Mouse (Mus musculus): ENCODE measurements around the gene Ptprt. TPM values are rescaled to one million over a fixed set of nuclear protein-coding genes. Genes with fewer than 3 reads are reported as not detected.

The Ptprt gene
- polyA plus RNA-seq, 1 experiment from 2014 or later: 0.05 TPM

GRCm38 (mm10) chr2:161767528-161767927 lies 893.4 kb downstream of the Ptprt start:
- Histone ChIP-seq H3K27ac (ENCODE audit: low read length) (no peak overlapping the region), H3K9ac (ENCODE audit: low read depth, low read length) (no peak overlapping the region), H3K4me2 (ENCODE audit: low read depth, low read length) (no peak overlapping the region), H3K4me1 (ENCODE audit: control insufficient read depth, low read depth, low read length) (no peaks in the 10 kb centered on the region), H3K9me3 (replicated peaks; ENCODE audit: control insufficient read depth, low read length) (no peaks in the 10 kb centered on the region; the same call in 1 of the 2 replicates), H3K4me3 (ENCODE audit: low read depth, low read length) (no peak overlapping the region), H3K36me3 (ENCODE audit: control insufficient read depth, insufficient read depth) (no peaks in the 10 kb centered on the region), H3K27me3 (ENCODE audit: control insufficient read depth, insufficient read depth, low read depth, low read length) (no peaks in the 10 kb centered on the region)
- ATAC-seq (ENCODE audit: low read depth): no peak
- WGBS (ENCODE audit: insufficient replicate concordance): 58% methylated on average over 2 of the region's 2 CpGs

- Histone ChIP-seq H3K36me3 (ENCODE audit: control insufficient read depth, insufficient read depth) (no peaks in the 10 kb centered on the region), H3K27me3 (ENCODE audit: control insufficient read depth, insufficient read depth, low read depth, low read length) (no peaks in the 10 kb centered on the region), H3K4me3 (ENCODE audit: low read depth, low read length) (no peak overlapping the region), H3K4me2 (ENCODE audit: low read depth, low read length) (no peak overlapping the region), H3K9me3 (replicated peaks; ENCODE audit: control insufficient read depth, low read length) (no peaks in the 10 kb centered on the region), H3K9ac (ENCODE audit: low read depth, low read length) (no peak overlapping the region), H3K4me1 (ENCODE audit: control insufficient read depth, low read depth, low read length) (no peaks in the 10 kb centered on the region), H3K27ac (ENCODE audit: low read length) (no peak overlapping the region)
- ATAC-seq (ENCODE audit: low read depth): no peak
- 21% methylated on average over 4 of the region's 4 CpGs for WGBS (ENCODE audit: insufficient replicate concordance)
Observed at GRCm38 (mm10) chr2:161713024-161713423, 947.9 kb downstream of the Ptprt start.

GRCm38 (mm10) chr2:161709316-161709715 lies 951.6 kb downstream of the Ptprt start:
- no peaks in the 10 kb centered on the region for H3K4me1 ChIP-seq (ENCODE audit: control insufficient read depth, low read depth, low read length)
- H3K36me3 ChIP-seq (ENCODE audit: control insufficient read depth, insufficient read depth): no peaks in the 10 kb centered on the region
- H3K4me3 ChIP-seq (ENCODE audit: low read depth, low read length): no peak overlapping the region
- H3K9me3 ChIP-seq (replicated peaks; ENCODE audit: control insufficient read depth, low read length): no peaks in the 10 kb centered on the region
- H3K9ac ChIP-seq (ENCODE audit: low read depth, low read length): no peak overlapping the region
- no peaks in the 10 kb centered on the region for H3K27me3 ChIP-seq (ENCODE audit: control insufficient read depth, insufficient read depth, low read depth, low read length)
- 59% methylated on average over 5 of the region's 5 CpGs for WGBS (ENCODE audit: insufficient replicate concordance)
- no peak overlapping the region for H3K27ac ChIP-seq (ENCODE audit: low read length)
- no peak overlapping the region for H3K4me2 ChIP-seq (ENCODE audit: low read depth, low read length)
- no peak for ATAC-seq (ENCODE audit: low read depth)

GRCm38 (mm10) chr2:161706386-161706915 lies 954.5 kb downstream of the Ptprt start:
- H3K4me2 ChIP-seq (ENCODE audit: low read depth, low read length): no peak overlapping the region
- no peaks in the 10 kb centered on the region for H3K36me3 ChIP-seq (ENCODE audit: control insufficient read depth, insufficient read depth)
- H3K27ac ChIP-seq (ENCODE audit: low read length): no peak overlapping the region
- no peak for ATAC-seq (ENCODE audit: low read depth)
- no peaks in the 10 kb centered on the region for H3K27me3 ChIP-seq (ENCODE audit: control insufficient read depth, insufficient read depth, low read depth, low read length)
- H3K9me3 ChIP-seq (replicated peaks; ENCODE audit: control insufficient read depth, low read length): no peaks in the 10 kb centered on the region
- H3K4me1 ChIP-seq (ENCODE audit: control insufficient read depth, low read depth, low read length): no peaks in the 10 kb centered on the region
- WGBS (ENCODE audit: insufficient replicate concordance): 66% methylated on average over 7 of the region's 7 CpGs
- H3K9ac ChIP-seq (ENCODE audit: low read depth, low read length): no peak overlapping the region
- H3K4me3 ChIP-seq (ENCODE audit: low read depth, low read length): no peak overlapping the region

GRCm38 (mm10) chr2:161704811-161705210 lies 956.1 kb downstream of the Ptprt start:
- Histone ChIP-seq H3K4me1 (ENCODE audit: control insufficient read depth, low read depth, low read length) (no peaks in the 10 kb centered on the region), H3K9ac (ENCODE audit: low read depth, low read length) (no peak overlapping the region), H3K9me3 (replicated peaks; ENCODE audit: control insufficient read depth, low read length) (no peaks in the 10 kb centered on the region), H3K4me3 (ENCODE audit: low read depth, low read length) (no peak overlapping the region), H3K27me3 (ENCODE audit: control insufficient read depth, insufficient read depth, low read depth, low read length) (no peaks in the 10 kb centered on the region), H3K36me3 (ENCODE audit: control insufficient read depth, insufficient read depth) (no peaks in the 10 kb centered on the region), H3K4me2 (ENCODE audit: low read depth, low read length) (no peak overlapping the region), H3K27ac (ENCODE audit: low read length) (no peak overlapping the region)
- 48% methylated on average over 8 of the region's 8 CpGs for WGBS (ENCODE audit: insufficient replicate concordance)
- ATAC-seq (ENCODE audit: low read depth): no peak

GRCm38 (mm10) chr2:161704410-161704809 lies 956.5 kb downstream of the Ptprt start:
- no peak overlapping the region for H3K4me3 ChIP-seq (ENCODE audit: low read depth, low read length)
- ATAC-seq (ENCODE audit: low read depth): no peak
- no peaks in the 10 kb centered on the region for H3K9me3 ChIP-seq (replicated peaks; ENCODE audit: control insufficient read depth, low read length)
- no peaks in the 10 kb centered on the region for H3K36me3 ChIP-seq (ENCODE audit: control insufficient read depth, insufficient read depth)
- no peaks in the 10 kb centered on the region for H3K27me3 ChIP-seq (ENCODE audit: control insufficient read depth, insufficient read depth, low read depth, low read length)
- 47% methylated on average over 9 of the region's 9 CpGs for WGBS (ENCODE audit: insufficient replicate concordance)
- H3K27ac ChIP-seq (ENCODE audit: low read length): no peak overlapping the region
- H3K9ac ChIP-seq (ENCODE audit: low read depth, low read length): no peak overlapping the region
- H3K4me2 ChIP-seq (ENCODE audit: low read depth, low read length): no peak overlapping the region
- no peaks in the 10 kb centered on the region for H3K4me1 ChIP-seq (ENCODE audit: control insufficient read depth, low read depth, low read length)

- 35% methylated on average over 8 of the region's 8 CpGs for WGBS (ENCODE audit: insufficient replicate concordance)
- ATAC-seq (ENCODE audit: low read depth): no peak
Observed at GRCm38 (mm10) chr2:161695819-161696218, 965.1 kb downstream of the Ptprt start.

GRCm38 (mm10) chr2:161668302-161668986 lies 992.5 kb downstream of the Ptprt start:
- Histone ChIP-seq H3K4me3 (ENCODE audit: low read depth, low read length) (no peak overlapping the region), H3K9ac (ENCODE audit: low read depth, low read length) (no peak overlapping the region), H3K27ac (ENCODE audit: low read length) (no peak overlapping the region), H3K4me1 (ENCODE audit: control insufficient read depth, low read depth, low read length) (no peaks in the 10 kb centered on the region), H3K4me2 (ENCODE audit: low read depth, low read length) (no peak overlapping the region), H3K27me3 (ENCODE audit: control insufficient read depth, insufficient read depth, low read depth, low read length) (no peaks in the 10 kb centered on the region), H3K9me3 (replicated peaks; ENCODE audit: control insufficient read depth, low read length) (no peaks in the 10 kb centered on the region), H3K36me3 (ENCODE audit: control insufficient read depth, insufficient read depth) (no peaks in the 10 kb centered on the region)
- ATAC-seq (ENCODE audit: low read depth): no peak
- 67% methylated on average over 12 of the region's 12 CpGs for WGBS (ENCODE audit: insufficient replicate concordance)

More at GRCm38 (mm10) chr2:161695819-161696218, 965.1 kb downstream of the Ptprt start:
- no peaks in the 10 kb centered on the region for H3K4me1 ChIP-seq (ENCODE audit: control insufficient read depth, low read depth, low read length)
- no peak overlapping the region for H3K4me2 ChIP-seq (ENCODE audit: low read depth, low read length)
- no peaks in the 10 kb centered on the region for H3K27me3 ChIP-seq (ENCODE audit: control insufficient read depth, insufficient read depth, low read depth, low read length)
- H3K9ac ChIP-seq (ENCODE audit: low read depth, low read length): no peak overlapping the region
- no peaks in the 10 kb centered on the region; the same call in 1 of the 2 replicates for H3K9me3 ChIP-seq (replicated peaks; ENCODE audit: control insufficient read depth, low read length)
- no peak overlapping the region for H3K4me3 ChIP-seq (ENCODE audit: low read depth, low read length)
- H3K27ac ChIP-seq (ENCODE audit: low read length): no peak overlapping the region
- no peaks in the 10 kb centered on the region for H3K36me3 ChIP-seq (ENCODE audit: control insufficient read depth, insufficient read depth)

- H3K4me3 ChIP-seq (ENCODE audit: low read depth, low read length): no peak overlapping the region
- H3K27ac ChIP-seq (ENCODE audit: low read length): no peak overlapping the region
- 15% methylated on average over 5 of the region's 5 CpGs for WGBS (ENCODE audit: insufficient replicate concordance)
- no peak overlapping the region for H3K4me2 ChIP-seq (ENCODE audit: low read depth, low read length)
- ATAC-seq (ENCODE audit: low read depth): no peak
- H3K9me3 ChIP-seq (replicated peaks; ENCODE audit: control insufficient read depth, low read length): no peaks in the 10 kb centered on the region
- H3K9ac ChIP-seq (ENCODE audit: low read depth, low read length): no peak overlapping the region
- H3K4me1 ChIP-seq (ENCODE audit: control insufficient read depth, low read depth, low read length): no peaks in the 10 kb centered on the region
- no peaks in the 10 kb centered on the region for H3K36me3 ChIP-seq (ENCODE audit: control insufficient read depth, insufficient read depth)
- no peaks in the 10 kb centered on the region for H3K27me3 ChIP-seq (ENCODE audit: control insufficient read depth, insufficient read depth, low read depth, low read length)
Observed at GRCm38 (mm10) chr2:161661912-161662311, 999.0 kb downstream of the Ptprt start.

Measured in liver, embryonic 16.5 days (tissue).